Mouse (Mus musculus) retina, postnatal 1 day (tissue): Measurements from ENCODE around the gene Olfr1290.

ENCODE experiments used
- DNase-seq: peaks from one replicate; pipeline ENCODE4 v3.0.0-alpha.2; 2012

The Olfr1290 gene

GRCm38 (mm10) chr2:111493729-111494128, at the start of gene Olfr1290:
Gene Olfr1290, minus strand, starts transcription at chr2:111493829.
- no peak for DNase-seq

GRCm38 (mm10) chr2:111540191-111540590, 46.6 kb upstream of the Olfr1290 start, which contains the start of gene Olfr1294:
Gene Olfr1294, minus strand, starts transcription at chr2:111540291.
- no peak for DNase-seq

GRCm38 (mm10) chr2:111524903-111525302, 31.3 kb upstream of the Olfr1290 start, which contains the start of gene Olfr1293-ps:
Gene Olfr1293-ps, plus strand, starts transcription at chr2:111525203.
- no peak for DNase-seq

- no peak for DNase-seq
Measured at GRCm38 (mm10) chr2:111517451-111517850, 23.8 kb upstream of the Olfr1290 start.

GRCm38 (mm10) chr2:111496880-111497279, 3.3 kb upstream of the Olfr1290 start, which contains the start of gene Olfr1291-ps1:
Gene Olfr1291-ps1, plus strand, starts transcription at chr2:111497180.
- no peak for DNase-seq

- DNase-seq, result no peak
Measured at GRCm38 (mm10) chr2:111480519-111480918, 13.1 kb downstream of the Olfr1290 start, which contains the start of gene Olfr1289. Gene Olfr1289, plus strand, starts transcription at chr2:111480819.

- no peak for DNase-seq
Measured at GRCm38 (mm10) chr2:111473801-111474200, 19.8 kb downstream of the Olfr1290 start, which contains the start of gene Olfr1288. Gene Olfr1288, plus strand, starts transcription at chr2:111474101.

GRCm38 (mm10) chr2:111448842-111449241, 44.8 kb downstream of the Olfr1290 start, which contains the start of gene Olfr1287:
Gene Olfr1287, plus strand, starts transcription at chr2:111449142.
- no peak for DNase-seq
